Mouse (Mus musculus): ENCODE measurements around the gene Tshz2.

DNA sequence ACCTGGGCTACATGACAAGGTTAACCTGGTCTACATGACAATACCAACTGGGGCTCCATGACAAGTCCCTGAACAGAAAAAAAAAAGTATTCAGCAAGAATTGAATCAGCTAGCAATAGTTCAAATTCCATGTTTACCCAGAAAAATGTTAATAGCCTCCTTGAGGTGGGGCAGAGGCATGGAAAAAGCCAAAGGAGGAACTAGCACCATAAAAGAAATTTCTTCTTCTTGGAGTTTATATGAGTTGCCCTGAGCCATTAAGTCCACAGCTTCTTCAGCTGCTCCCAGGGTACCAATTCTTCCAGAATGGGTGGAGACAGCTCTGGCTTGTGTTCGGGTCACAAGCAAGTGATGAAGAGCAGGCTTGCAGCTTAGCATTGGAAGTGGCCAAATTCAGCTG, 20.5 kb downstream of the Tshz2 start:
- TF ChIP-seq CTCF (IDR thresholded peaks at IDR 0.05; ENCODE audit: insufficient read depth, low read length) (no peak), POLR2A (IDR thresholded peaks at IDR 0.05; ENCODE audit: borderline replicate concordance, extremely low read depth, low read depth, low read length) (no peak)

Measured in lung, adult 2 months (tissue).